Comparison of ENCODE assay signal across 23 mouse cellular contexts in genomic region chr1:189214477-189214876, GRCm38 (mm10).
"Had no signal": no experiment of that assay in that cellular context is flagged by ENCODE, and none has a peak within 500 bp of the region (broad histone marks: within the 10 kb centered on the region; RNA-seq: fewer than 3 reads in every experiment).

No protein-coding gene starts in this region.

- H3K4me3 ChIP-seq: kidney, embryonic 15.5 days; limb, embryonic 10.5 days; limb, embryonic 13.5 days; liver, embryonic 12.5 days; liver, embryonic 15.5 days; neural tube, embryonic 12.5 days; neural tube, embryonic 15.5 days; stomach, embryonic 15.5 days had no signal

- H3K27me3 ChIP-seq: kidney, embryonic 15.5 days; limb, embryonic 13.5 days; liver, embryonic 12.5 days; liver, embryonic 15.5 days; neural tube, embryonic 12.5 days; neural tube, embryonic 15.5 days; stomach, embryonic 15.5 days had no signal

- H3K4me1 ChIP-seq: kidney, embryonic 15.5 days; limb, embryonic 10.5 days; limb, embryonic 13.5 days; liver, embryonic 12.5 days; liver, embryonic 15.5 days; neural tube, embryonic 12.5 days; neural tube, embryonic 15.5 days; stomach, embryonic 15.5 days had no signal

- H3K9ac ChIP-seq: kidney, embryonic 15.5 days; limb, embryonic 13.5 days; liver, embryonic 12.5 days; liver, embryonic 15.5 days; neural tube, embryonic 12.5 days; neural tube, embryonic 15.5 days; stomach, embryonic 15.5 days had no signal

- ATAC-seq: liver, embryonic 12.5 days had no signal

- H3K4me2 ChIP-seq: kidney, embryonic 15.5 days; limb, embryonic 13.5 days; liver, embryonic 12.5 days; liver, embryonic 15.5 days; midbrain, embryonic 11.5 days; neural tube, embryonic 12.5 days; neural tube, embryonic 15.5 days; stomach, embryonic 15.5 days had no signal

- H3K9me3 ChIP-seq: kidney, embryonic 15.5 days; limb, embryonic 10.5 days; liver, embryonic 12.5 days; liver, embryonic 15.5 days; neural tube, embryonic 15.5 days; stomach, embryonic 15.5 days had no signal

- H3K27ac ChIP-seq: kidney, embryonic 15.5 days; limb, embryonic 10.5 days; limb, embryonic 13.5 days; liver, embryonic 12.5 days; liver, embryonic 15.5 days; neural tube, embryonic 12.5 days; neural tube, embryonic 15.5 days; stomach, embryonic 15.5 days had no signal

- DNase-seq: kidney, adult 11 months; kidney, adult 8-10 months; kidney, postnatal 10 days; kidney, postnatal 36 days; liver; lung, adult 18-20 months; lung, postnatal 14 days; lung, postnatal 4 days; midbrain, embryonic 14.5 days; right cerebral cortex, adult 18-20 months; right cerebral cortex, postnatal 14 days; right cerebral cortex, postnatal 4 days; spleen, adult 18-20 months; thymus, postnatal 36 days had no signal

- H3K36me3 ChIP-seq: kidney, embryonic 15.5 days; limb, embryonic 10.5 days; limb, embryonic 13.5 days; liver, embryonic 12.5 days; liver, embryonic 15.5 days; neural tube, embryonic 12.5 days; neural tube, embryonic 15.5 days; stomach, embryonic 15.5 days had no signal
